Mouse (Mus musculus) lung, adult 2 months (tissue): ENCODE data around the gene Pax4. TPM values are rescaled to one million over a fixed set of nuclear protein-coding genes. Genes with fewer than 3 reads are reported as not detected.

Source experiments
- DNase-seq: peaks from one replicate; pipeline ENCODE4 v3.0.0; 2022
- H3K4me1 ChIP-seq: fragments of 200-500 bp; 2 replicates; pipeline ENCODE4 v1.6.1; 2011; ENCODE audit warnings: low read length; ENCODE audit not compliant: control insufficient read depth, insufficient read depth
- H3K4me3 ChIP-seq: fragments of 200-500 bp; replicated peaks from 2 replicates; pipeline ENCODE3; 2011; ENCODE audit warnings: low read depth, mild to moderate bottlenecking, control low read depth, low read length; ENCODE audit errors: extremely low read depth
- CTCF ChIP-seq: fragments of 200-500 bp; IDR thresholded peaks from 2 replicates; pipeline ENCODE4 v1.5.1; 2011; ENCODE audit warnings: mild to moderate bottlenecking, low read length, control low read depth; ENCODE audit not compliant: insufficient read depth
- POLR2A ChIP-seq: fragments of 200-500 bp; IDR thresholded peaks from 2 replicates; pipeline ENCODE4 v1.6.1; 2011; ENCODE audit warnings: low read depth, mild to moderate bottlenecking, control low read depth, low read length, borderline replicate concordance; ENCODE audit errors: extremely low read depth
- WGBS: fragments of 180-500 bp; shearing (Covaris S2); methylation state at CpG from one replicate; pipeline ENCODE4 v1.1.7; 2018; 5-methylcytosine and 5-hydroxymethylcytosine counted together
- polyA plus RNA-seq: library from polyadenylated mRNA; depleted of rRNA; stranded (reverse); fragments of >200 nt; gene quantifications from 2 replicates; pipeline ENCODE4 v1.2.3, GENCODE M21; 2012; rRNA removed

Pax4 gene
- not detected in 2 replicates for polyA plus RNA-seq

GRCm38 (mm10) chr6:28449253-28449652 lies at the start of gene Pax4:
Gene Pax4 (minus strand): TSS chr6:28449353.
- WGBS, result 76% methylated on average over 2 of the region's 2 CpGs
- H3K4me3 ChIP-seq, result no peak within 1 kb of the TSS
- TF ChIP-seq POLR2A (no peak), CTCF (no peak)
- DNase-seq, result no peak
- no peaks in the 10 kb centered on the region for H3K4me1 ChIP-seq

DNA sequence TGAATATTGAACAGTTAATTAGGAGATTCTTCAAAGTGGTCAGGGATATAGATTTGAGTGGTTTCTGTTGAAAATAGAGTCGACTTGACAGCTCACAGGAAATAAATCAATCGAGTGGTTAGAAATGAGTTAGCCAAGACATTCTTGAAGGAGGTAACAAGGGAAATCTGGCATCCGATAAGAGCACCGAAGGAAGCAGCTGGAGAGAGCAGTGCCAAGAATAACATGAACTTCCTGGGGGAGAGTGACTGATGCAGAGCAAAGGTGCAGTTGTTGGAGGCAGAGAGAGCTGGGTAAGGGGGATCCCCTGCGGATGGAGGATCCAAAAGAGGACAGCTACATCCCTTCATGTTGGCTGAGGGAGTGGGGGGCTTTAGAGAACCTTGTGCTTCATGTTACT lies 48.7 kb upstream of the Pax4 start:
- 8% methylated on average over 5 of the region's 5 CpGs for WGBS
- DNase-seq, result no peak
- TF ChIP-seq POLR2A (no peak), CTCF (no peak)
- H3K4me1 ChIP-seq, result peaks cover 8% of the 10 kb centered on the region
- no peak overlapping the region for H3K4me3 ChIP-seq

- no peak for TF ChIP-seq POLR2A
- TF ChIP-seq CTCF, result no peak
- no peak for DNase-seq
Measured at GRCm38 (mm10) chr6:28491198-28491597, 42.0 kb upstream of the Pax4 start.

GRCm38 (mm10) chr6:28490612-28491011 lies 41.5 kb upstream of the Pax4 start:
- Histone ChIP-seq H3K4me1 (peaks cover 12% of the 10 kb centered on the region), H3K4me3 (no peak overlapping the region)
- no peak for TF ChIP-seq POLR2A
- TF ChIP-seq CTCF, result no peak
- no peak for DNase-seq
- 68% methylated on average over 5 of the region's 5 CpGs for WGBS

More at GRCm38 (mm10) chr6:28491198-28491597, 42.0 kb upstream of the Pax4 start:
- peaks cover 7% of the 10 kb centered on the region for H3K4me1 ChIP-seq
- H3K4me3 ChIP-seq, result no peak overlapping the region

DNA sequence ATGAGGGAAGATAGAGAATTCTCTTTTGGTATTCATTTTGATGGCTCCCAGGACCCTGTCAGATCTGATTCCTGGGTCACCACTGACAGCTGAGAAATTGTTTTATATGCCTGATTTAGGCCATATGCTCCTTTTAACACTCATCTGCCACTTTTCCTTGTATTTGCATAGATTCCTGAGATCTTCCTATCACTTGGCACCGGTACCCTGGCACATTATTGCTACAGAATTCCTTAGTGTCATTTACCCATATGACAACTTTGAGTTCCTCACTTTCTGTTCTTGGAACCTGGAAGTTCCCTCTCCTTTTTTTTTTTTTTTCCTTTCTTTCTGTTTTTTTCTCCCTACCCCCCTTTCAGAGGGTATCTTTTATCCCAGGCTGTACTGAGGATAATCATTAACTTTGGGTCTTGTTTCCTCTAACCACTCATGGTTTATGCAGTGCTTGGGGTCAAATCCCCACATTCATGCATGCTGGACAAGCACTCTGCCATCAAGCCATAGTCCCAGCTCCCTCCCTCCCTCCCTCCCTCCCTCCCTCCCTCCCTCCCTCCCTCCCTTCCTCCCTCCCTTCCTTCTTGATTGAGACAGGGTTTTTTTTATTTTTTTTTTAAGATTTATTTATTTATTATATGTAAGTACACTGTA lies 39.2 kb upstream of the Pax4 start:
- no peak for DNase-seq
- 86% methylated on average over 1 of the region's 1 CpGs for WGBS
- no peak overlapping the region for H3K4me3 ChIP-seq
- H3K4me1 ChIP-seq, result peaks cover 14% of the 10 kb centered on the region
- no peak for TF ChIP-seq CTCF
- TF ChIP-seq POLR2A, result no peak

- Histone ChIP-seq H3K4me3 (no peak overlapping the region), H3K4me1 (peaks cover 19% of the 10 kb centered on the region)
- WGBS, result 86% methylated on average over 7 of the region's 7 CpGs
- no peak for DNase-seq
- no peak for TF ChIP-seq POLR2A
- TF ChIP-seq CTCF, result no peak
Measured at GRCm38 (mm10) chr6:28486905-28487304, 37.8 kb upstream of the Pax4 start.

- Histone ChIP-seq H3K4me1 (peaks cover 19% of the 10 kb centered on the region), H3K4me3 (no peak overlapping the region)
- 70% methylated on average over 2 of the region's 2 CpGs for WGBS
- TF ChIP-seq CTCF (no peak), POLR2A (no peak)
- no peak for DNase-seq
Measured at GRCm38 (mm10) chr6:28486471-28486870, 37.3 kb upstream of the Pax4 start.

DNA sequence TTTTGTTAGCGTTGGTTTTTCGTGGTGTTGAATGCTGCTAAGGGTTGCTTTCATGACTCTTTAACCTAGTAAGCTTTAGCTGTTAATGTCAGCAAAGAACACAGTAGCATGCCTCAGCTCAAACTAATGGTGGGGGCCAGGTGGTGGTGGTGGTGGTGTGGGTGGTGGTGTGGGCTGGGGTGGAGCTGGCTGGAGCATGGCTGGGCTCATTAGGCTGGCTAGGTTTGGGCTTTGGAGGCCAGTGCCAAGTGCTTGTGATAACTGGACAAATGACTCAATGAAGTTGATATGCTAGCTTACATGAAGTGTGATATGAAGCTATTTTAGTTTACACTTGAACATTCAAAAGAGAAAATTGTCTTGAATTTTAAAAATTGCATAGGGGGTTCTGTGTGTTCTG lies 36.9 kb upstream of the Pax4 start:
- no peak for DNase-seq
- Histone ChIP-seq H3K4me1 (peaks cover 19% of the 10 kb centered on the region), H3K4me3 (no peak overlapping the region)
- 81% methylated on average over 2 of the region's 2 CpGs for WGBS
- TF ChIP-seq CTCF, result no peak

- Histone ChIP-seq H3K4me3 (no peak overlapping the region), H3K4me1 (peaks cover 19% of the 10 kb centered on the region)
- 46% methylated on average over 4 of the region's 4 CpGs for WGBS
- no peak for DNase-seq
- no peak for TF ChIP-seq CTCF
- no peak for TF ChIP-seq POLR2A
Measured at GRCm38 (mm10) chr6:28482711-28483315, 33.7 kb upstream of the Pax4 start.

- Histone ChIP-seq H3K4me3 (peak overlapping the region; percentile 75), H3K4me1 (peaks cover 12% of the 10 kb centered on the region)
- no peak for TF ChIP-seq CTCF
- no peak for TF ChIP-seq POLR2A
- no peak for DNase-seq
- 5% methylated on average over 21 of the region's 21 CpGs for WGBS
Measured at GRCm38 (mm10) chr6:28480752-28481492, 31.8 kb upstream of the Pax4 start.
